Mouse (Mus musculus): Measurements from ENCODE around the gene Ugt3a2. TPM values are rescaled to one million over a fixed set of nuclear protein-coding genes. Genes with fewer than 3 reads are reported as not detected.

The Ugt3a2 gene
- total and polyA plus RNA-seq, 3 experiments: not detected

DNA sequence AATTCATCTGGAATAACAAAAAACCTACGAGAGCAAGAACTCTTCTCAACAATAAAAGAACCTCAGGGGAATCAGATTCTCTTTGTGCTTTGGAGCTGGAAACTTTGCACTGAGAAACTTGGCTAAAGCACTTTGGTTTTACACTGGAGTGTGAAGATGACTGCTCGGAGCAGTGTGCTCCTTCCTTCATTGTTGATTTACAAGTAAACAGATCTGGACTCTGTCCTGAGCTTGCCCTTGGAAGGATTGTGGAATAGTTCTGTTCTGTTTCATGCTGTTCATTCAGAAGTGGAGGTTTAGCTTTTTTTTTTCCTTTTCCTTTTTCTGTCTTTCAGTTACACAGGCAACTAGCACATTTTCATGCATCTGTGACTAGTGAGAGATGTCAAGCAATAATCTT lies 754 bp upstream of the Ugt3a2 start:
- Histone ChIP-seq H3K79me2 (ENCODE audit: control insufficient read depth, insufficient read depth, low read length, poor library complexity) (no peaks in the 10 kb centered on the region), H3K27ac (ENCODE audit: control insufficient read depth, low read depth, low read length) (no peak overlapping the region), H3K4me3 (ENCODE audit: control insufficient read depth in 1 of 2, insufficient read depth in 1 of 2, low read depth in 2 of 2, low read length in 2 of 2) (no peak overlapping the region), H3K27me3 (ENCODE audit: control insufficient read depth in 1 of 2, insufficient read depth in 2 of 2, low read length in 2 of 2) (no peaks in the 10 kb centered on the region), H3K36me3 (ENCODE audit: control insufficient read depth in 1 of 2, insufficient read depth in 2 of 2, low read length in 2 of 2) (no peaks in the 10 kb centered on the region), H3K9me3 (replicated peaks; ENCODE audit: insufficient read depth, low read length) (no peaks in the 10 kb centered on the region), H3K4me1 (ENCODE audit: control insufficient read depth in 1 of 2, insufficient read depth in 2 of 2, low read length in 2 of 2) (no peaks in the 10 kb centered on the region), H3K9ac (ENCODE audit: control insufficient read depth, low read depth, low read length, poor library complexity, severe bottlenecking) (no peak overlapping the region)
- no peak for DNase-seq (ENCODE audit: low read depth, low spot score)
- TF ChIP-seq HCFC1 (IDR thresholded peaks at IDR 0.05; ENCODE audit: low read depth, low read length): no peak
- TF ChIP-seq POLR2AphosphoS5 (IDR thresholded peaks at IDR 0.05; ENCODE audit: borderline replicate concordance, low read depth, low read length): no peak
- no peak for TF ChIP-seq SMC3 (IDR thresholded peaks at IDR 0.05; ENCODE audit: low read depth, low read length)
- no peak for TF ChIP-seq SIN3A (IDR thresholded peaks at IDR 0.05; ENCODE audit: low read length)
- TF ChIP-seq ELF1 (IDR thresholded peaks at IDR 0.05; ENCODE audit: low read depth, low read length): no peak
- no peak for TF ChIP-seq KAT2A (conservative IDR thresholded peaks at IDR 0.05; ENCODE audit: low read depth, low read length)

DNA sequence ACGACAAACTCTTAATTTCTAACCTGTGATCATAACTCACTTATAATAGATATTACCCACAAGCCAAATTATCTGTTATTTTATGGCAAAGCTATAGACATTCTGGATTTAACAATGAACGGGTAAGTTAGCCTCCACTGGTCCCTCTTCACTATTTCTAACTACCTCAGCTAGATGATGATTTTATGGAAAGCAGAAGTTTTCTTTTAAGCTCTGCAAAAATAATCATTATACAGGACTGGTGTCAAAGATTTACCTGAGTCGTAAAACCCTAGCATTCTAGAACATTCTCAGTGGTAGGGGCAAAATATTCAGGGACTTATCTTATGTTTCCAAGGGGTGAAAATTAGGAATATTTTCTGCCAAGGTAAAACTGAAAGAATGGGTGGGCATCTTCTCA lies 1.3 kb downstream of the Ugt3a2 start:
- Histone ChIP-seq H3K79me2 (ENCODE audit: control insufficient read depth, insufficient read depth, low read length, poor library complexity) (no peaks in the 10 kb centered on the region), H3K9me3 (replicated peaks; ENCODE audit: insufficient read depth, low read length) (no peaks in the 10 kb centered on the region), H3K36me3 (ENCODE audit: control insufficient read depth in 1 of 2, insufficient read depth in 2 of 2, low read length in 2 of 2) (no peaks in the 10 kb centered on the region)

DNA sequence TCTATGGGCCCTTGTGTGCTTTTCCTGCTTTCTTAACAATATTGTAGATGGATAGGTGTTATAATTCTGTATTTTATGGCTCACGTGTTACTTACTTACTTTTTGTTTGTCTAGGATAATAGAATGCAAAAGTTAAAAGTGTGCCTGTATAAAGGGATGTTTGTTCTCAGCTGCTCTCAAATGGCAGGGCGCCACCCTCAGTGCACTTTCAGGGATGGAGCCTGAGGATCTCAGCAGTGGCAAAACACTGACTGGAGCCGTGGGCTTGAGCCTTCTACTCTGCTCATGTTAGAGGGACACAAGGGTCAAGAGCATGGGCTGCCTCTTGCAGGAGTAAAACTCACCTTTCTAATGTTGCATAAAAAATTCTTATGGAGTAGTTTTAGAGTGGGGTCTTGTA lies 1.7 kb downstream of the Ugt3a2 start:
- no peak overlapping the region for H3K9ac ChIP-seq (ENCODE audit: control insufficient read depth, low read depth, low read length, poor library complexity, severe bottlenecking)
- no peaks in the 10 kb centered on the region for H3K9me3 ChIP-seq (replicated peaks; ENCODE audit: insufficient read depth, low read length)
- H3K4me3 ChIP-seq (ENCODE audit: control insufficient read depth in 1 of 2, insufficient read depth in 1 of 2, low read depth in 2 of 2, low read length in 2 of 2): no peak overlapping the region
- no peaks in the 10 kb centered on the region for H3K36me3 ChIP-seq (ENCODE audit: control insufficient read depth in 1 of 2, insufficient read depth in 2 of 2, low read length in 2 of 2)
- DNase-seq (ENCODE audit: low read depth, low spot score): no peak
- no peaks in the 10 kb centered on the region for H3K4me1 ChIP-seq (ENCODE audit: control insufficient read depth in 1 of 2, insufficient read depth in 2 of 2, low read length in 2 of 2)
- H3K27me3 ChIP-seq (ENCODE audit: control insufficient read depth in 1 of 2, insufficient read depth in 2 of 2, low read length in 2 of 2): no peaks in the 10 kb centered on the region
- H3K27ac ChIP-seq (ENCODE audit: control insufficient read depth, low read depth, low read length): no peak overlapping the region
- no peak for TF ChIP-seq MXI1 (IDR thresholded peaks at IDR 0.05; ENCODE audit: low read depth, low read length)
- no peak for TF ChIP-seq ELF1 (IDR thresholded peaks at IDR 0.05; ENCODE audit: low read depth, low read length)
- no peak for TF ChIP-seq MYC (IDR thresholded peaks at IDR 0.05; ENCODE audit: low read depth, low read length)
- no peak for TF ChIP-seq KAT2A (conservative IDR thresholded peaks at IDR 0.05; ENCODE audit: low read depth, low read length)
- TF ChIP-seq MAX (IDR thresholded peaks at IDR 0.05; ENCODE audit: low read length): no peak
- TF ChIP-seq TAL1 (IDR thresholded peaks at IDR 0.05; ENCODE audit: low read length): no peak
- TF ChIP-seq ZMIZ1 (IDR thresholded peaks at IDR 0.05; ENCODE audit: low read depth, low read length): no peak
- no peaks in the 10 kb centered on the region for H3K79me2 ChIP-seq (ENCODE audit: control insufficient read depth, insufficient read depth, low read length, poor library complexity)

More for the DNA sequence above, 1.3 kb downstream of the Ugt3a2 start:
- no peak overlapping the region for H3K4me3 ChIP-seq (ENCODE audit: control insufficient read depth in 1 of 2, insufficient read depth in 1 of 2, low read depth in 2 of 2, low read length in 2 of 2)
- no peak overlapping the region for H3K27ac ChIP-seq (ENCODE audit: control insufficient read depth, low read depth, low read length)
- TF ChIP-seq MYB (IDR thresholded peaks at IDR 0.05; ENCODE audit: low read depth, low read length): no peak
- TF ChIP-seq POLR2A (IDR thresholded peaks at IDR 0.05; ENCODE audit: control insufficient read depth in 1 of 2, insufficient read depth in 1 of 2, low read depth in 1 of 2, low read length in 2 of 2, poor library complexity in 1 of 2): no peak
- TF ChIP-seq HCFC1 (IDR thresholded peaks at IDR 0.05; ENCODE audit: low read depth, low read length): no peak
- TF ChIP-seq MAX (IDR thresholded peaks at IDR 0.05; ENCODE audit: low read length): no peak
- no peak for TF ChIP-seq NELFE (IDR thresholded peaks at IDR 0.05; ENCODE audit: low read depth, low read length)
- TF ChIP-seq MXI1 (IDR thresholded peaks at IDR 0.05; ENCODE audit: low read depth, low read length): no peak
- TF ChIP-seq UBTF (IDR thresholded peaks at IDR 0.05; ENCODE audit: borderline replicate concordance, insufficient read depth, low read depth, low read length): no peak
- no peak for TF ChIP-seq ETS1 (IDR thresholded peaks at IDR 0.05; ENCODE audit: low read depth, low read length)
- TF ChIP-seq RAD21 (IDR thresholded peaks at IDR 0.05; ENCODE audit: low read depth, low read length): no peak
- no peak for TF ChIP-seq ZMIZ1 (IDR thresholded peaks at IDR 0.05; ENCODE audit: low read depth, low read length)
- no peak for TF ChIP-seq POLR2AphosphoS2 (IDR thresholded peaks at IDR 0.05; ENCODE audit: low read length)
- TF ChIP-seq CTCF (IDR thresholded peaks at IDR 0.05 in 2 of 3, conservative IDR thresholded peaks at IDR 0.05 in 1 of 3; ENCODE audit: control insufficient read depth in 1 of 3, insufficient read depth in 1 of 3, low read depth in 2 of 3, low read length in 3 of 3, poor library complexity in 1 of 3, severe bottlenecking in 1 of 3): no peak
- TF ChIP-seq ELF1 (IDR thresholded peaks at IDR 0.05; ENCODE audit: low read depth, low read length): no peak
- no peak for TF ChIP-seq MYC (IDR thresholded peaks at IDR 0.05; ENCODE audit: low read depth, low read length)
- no peak for TF ChIP-seq SMC3 (IDR thresholded peaks at IDR 0.05; ENCODE audit: low read depth, low read length)
- TF ChIP-seq TBP (IDR thresholded peaks at IDR 0.05; ENCODE audit: low read depth, low read length): no peak
- no peak for TF ChIP-seq MEF2A (IDR thresholded peaks at IDR 0.05; ENCODE audit: extremely low read depth, insufficient replicate concordance, low read depth, low read length, poor library complexity, severe bottlenecking)
- TF ChIP-seq JUND (IDR thresholded peaks at IDR 0.05; ENCODE audit: low read depth, low read length): no peak
- no peak for TF ChIP-seq USF2 (IDR thresholded peaks at IDR 0.05; ENCODE audit: borderline replicate concordance in 1 of 2, insufficient read depth in 1 of 2, low read depth in 1 of 2, low read length in 2 of 2)
- no peak for TF ChIP-seq MAZ (IDR thresholded peaks at IDR 0.05; ENCODE audit: low read depth, low read length)
- no peak overlapping the region for H3K9ac ChIP-seq (ENCODE audit: control insufficient read depth, low read depth, low read length, poor library complexity, severe bottlenecking)
- H3K27me3 ChIP-seq (ENCODE audit: control insufficient read depth in 1 of 2, insufficient read depth in 2 of 2, low read length in 2 of 2): no peaks in the 10 kb centered on the region
- no peaks in the 10 kb centered on the region for H3K4me1 ChIP-seq (ENCODE audit: control insufficient read depth in 1 of 2, insufficient read depth in 2 of 2, low read length in 2 of 2)
- no peak for DNase-seq (ENCODE audit: low read depth, low spot score)
